Mouse (Mus musculus) lung, adult 2 months (tissue): ENCODE data around the gene Timp2.

Experiments
- CTCF ChIP-seq: fragments of 200-500 bp; IDR thresholded peaks from 2 replicates; pipeline ENCODE4 v1.5.1; 2011; ENCODE audit warnings: mild to moderate bottlenecking, low read length, control low read depth; ENCODE audit not compliant: insufficient read depth
- POLR2A ChIP-seq: fragments of 200-500 bp; IDR thresholded peaks from 2 replicates; pipeline ENCODE4 v1.6.1; 2011; ENCODE audit warnings: low read depth, mild to moderate bottlenecking, control low read depth, low read length, borderline replicate concordance; ENCODE audit errors: extremely low read depth

- TF ChIP-seq POLR2A (0 out of 2 replicates have a peak, but pooled peaks have one; percentile 22), CTCF (no peak)
Observed at GRCm38 (mm10) chr11:118399891-118400565, 44.5 kb upstream of the Timp2 start.
